Mouse (Mus musculus) megakaryocyte, adult 5-6 weeks (primary cell): Measurements from ENCODE around the gene Rabif. TPM values are rescaled to one million over a fixed set of nuclear protein-coding genes. Genes with fewer than 3 reads are reported as not detected.
"Not testable (repeated sequence)": the region's sequence is repeated elsewhere in the genome, so short reads cannot be mapped to it uniquely, and the experiment has no call there.

ENCODE experiments used
- ATAC-seq: 2 replicates; pipeline ENCODE4 v1.8.0; 2016; ENCODE audit warnings: mild to moderate bottlenecking, inconsistent platforms; ENCODE audit not compliant: poor library complexity, severe bottlenecking
- total RNA-seq, 2 experiments: library from RNA; stranded (forward) in 1 of 2; stranded (reverse) in 1 of 2; fragments of 153-499, 151-499 nt in 1 of 2; fragments of 221-1000, 200-1000 nt in 1 of 2; gene quantifications; 2 replicates each; pipeline versions ENCODE4 v1.2.3 to v1.2.4; 2015 to 2017

The Rabif gene
- total RNA-seq (2015) (20.6 and 24.1 TPM in 2 replicates), total RNA-seq (2017) (16.1 and 18.6 TPM in 2 replicates)

GRCm38 (mm10) chr1:134494428-134495215 lies at the start of gene Rabif:
Gene Rabif, plus strand, starts transcription at chr1:134494648.
- ATAC-seq, result peak; percentile 96

- ATAC-seq, result no peak
Observed at GRCm38 (mm10) chr1:134445418-134445817, 49.0 kb upstream of the Rabif start.

GRCm38 (mm10) chr1:134448537-134448936 lies 45.9 kb upstream of the Rabif start:
- ATAC-seq, result not testable (repeated sequence)

- ATAC-seq, result no peak
Observed at GRCm38 (mm10) chr1:134450201-134450600, 44.2 kb upstream of the Rabif start.

GRCm38 (mm10) chr1:134450986-134451385 lies 43.5 kb upstream of the Rabif start:
- peak; percentile 51 for ATAC-seq

GRCm38 (mm10) chr1:134454904-134455824 lies 39.3 kb upstream of the Rabif start, which contains the start of gene Klhl12:
Gene Klhl12, plus strand, starts transcription at chr1:134455531.
- ATAC-seq, result peak; percentile 86

GRCm38 (mm10) chr1:134456060-134456459 lies 38.4 kb upstream of the Rabif start:
- no peak for ATAC-seq

GRCm38 (mm10) chr1:134458139-134458727 lies 36.2 kb upstream of the Rabif start:
- peak; percentile 66 for ATAC-seq

- ATAC-seq, result no peak
Observed at GRCm38 (mm10) chr1:134460294-134461284, 33.9 kb upstream of the Rabif start.

GRCm38 (mm10) chr1:134484623-134485022 lies 9.8 kb upstream of the Rabif start:
- ATAC-seq, result peak; percentile 66

- no peak for ATAC-seq
Observed at GRCm38 (mm10) chr1:134490903-134491801, 3.3 kb upstream of the Rabif start.

GRCm38 (mm10) chr1:134492276-134492675 lies 2.2 kb upstream of the Rabif start:
- no peak for ATAC-seq

- ATAC-seq, result no peak
Observed at GRCm38 (mm10) chr1:134493496-134493895, 952 bp upstream of the Rabif start.

- peak; percentile 34; the same call in 1 of the 2 replicates for ATAC-seq
Observed at GRCm38 (mm10) chr1:134493956-134494355, 492 bp upstream of the Rabif start.

- no peak for ATAC-seq
Observed at GRCm38 (mm10) chr1:134495216-134495539, 730 bp downstream of the Rabif start.

- no peak for ATAC-seq
Observed at GRCm38 (mm10) chr1:134495991-134496390, 1.5 kb downstream of the Rabif start.

GRCm38 (mm10) chr1:134500916-134501315 lies 6.5 kb downstream of the Rabif start:
- ATAC-seq, result no peak

GRCm38 (mm10) chr1:134506201-134506600 lies 11.8 kb downstream of the Rabif start:
- no peak for ATAC-seq

GRCm38 (mm10) chr1:134510018-134510417 lies 15.6 kb downstream of the Rabif start:
- ATAC-seq, result peak; percentile 74
